Mouse (Mus musculus) MN1 (cell line): ENCODE results near the gene Supt5.
"Not testable (repeated sequence)": the region's sequence is repeated elsewhere in the genome, so short reads cannot be mapped to it uniquely, and the experiment has no call there.

ENCODE experiments used
- DNase-seq: peaks from one replicate; pipeline ENCODE4 v3.0.0-alpha.2; 2016; ENCODE audit warnings: low spot score

Gene Supt5

DNA sequence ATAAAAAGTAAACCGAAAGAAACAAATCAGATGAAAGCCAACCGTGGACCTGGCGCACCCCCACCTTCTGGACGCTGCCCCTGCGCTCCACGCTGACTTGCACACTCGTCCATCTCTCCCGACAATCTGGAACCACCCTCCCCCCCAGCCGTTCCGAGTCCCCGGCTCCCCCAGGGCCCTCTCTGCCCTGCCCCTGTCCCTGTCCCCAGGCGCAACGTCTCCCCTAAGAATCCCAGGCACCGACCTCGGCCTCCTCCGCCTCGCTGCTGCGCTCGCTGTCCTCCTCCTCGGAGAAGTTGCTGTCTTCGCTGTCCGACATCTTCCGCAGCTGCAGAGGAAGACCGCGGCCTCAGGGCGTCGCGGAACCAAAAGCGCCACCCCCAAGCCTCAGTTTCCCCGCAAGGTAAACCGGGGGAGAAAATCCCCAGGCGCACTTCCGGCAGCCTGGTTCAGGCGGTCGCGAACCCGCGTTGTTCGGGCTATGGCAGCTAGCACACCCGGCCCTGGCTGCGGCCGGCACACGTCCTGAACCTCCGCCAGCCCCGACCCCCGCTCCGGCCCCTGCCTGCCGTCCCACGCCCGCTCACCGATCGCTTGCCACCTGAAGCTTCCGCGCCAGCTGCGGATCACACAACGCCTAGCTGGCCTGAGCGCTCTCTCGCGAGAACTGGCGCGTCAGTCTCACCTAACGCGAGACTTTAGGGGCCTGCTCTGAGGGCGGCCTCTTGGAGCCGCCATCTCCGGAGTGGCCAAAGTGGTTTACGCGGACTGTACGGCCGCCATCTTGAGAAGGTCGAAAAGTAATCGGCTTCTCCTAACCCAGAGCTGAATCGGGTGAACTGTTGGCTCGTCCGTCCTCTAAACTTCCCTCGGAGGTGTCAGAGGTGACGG is at the start of gene Supt5:
Gene Supt5, minus strand, starts transcription at position 639 of the 891 bp plus-strand sequence.
- peak; percentile 99 for DNase-seq

DNA sequence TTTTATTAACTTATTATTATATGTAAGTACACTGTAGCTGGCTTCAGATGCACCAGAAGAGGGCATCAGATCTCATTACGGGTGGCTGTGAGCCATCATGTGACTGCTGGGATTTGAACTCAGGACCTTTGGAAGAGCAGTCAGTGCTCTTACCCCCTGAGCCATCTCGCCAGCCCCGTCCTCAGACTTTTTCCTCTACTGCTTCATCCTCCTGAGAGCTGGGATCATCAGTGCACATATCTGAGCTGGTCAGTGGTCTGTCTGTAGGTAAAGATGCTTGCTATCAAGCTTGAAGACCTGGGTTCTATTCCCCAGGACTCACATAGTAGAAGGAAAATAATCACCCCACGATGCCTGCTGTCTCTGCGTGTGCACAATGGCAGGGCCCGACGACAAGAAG is 48.8 kb upstream of the Supt5 start:
- DNase-seq: not testable (repeated sequence)

DNA sequence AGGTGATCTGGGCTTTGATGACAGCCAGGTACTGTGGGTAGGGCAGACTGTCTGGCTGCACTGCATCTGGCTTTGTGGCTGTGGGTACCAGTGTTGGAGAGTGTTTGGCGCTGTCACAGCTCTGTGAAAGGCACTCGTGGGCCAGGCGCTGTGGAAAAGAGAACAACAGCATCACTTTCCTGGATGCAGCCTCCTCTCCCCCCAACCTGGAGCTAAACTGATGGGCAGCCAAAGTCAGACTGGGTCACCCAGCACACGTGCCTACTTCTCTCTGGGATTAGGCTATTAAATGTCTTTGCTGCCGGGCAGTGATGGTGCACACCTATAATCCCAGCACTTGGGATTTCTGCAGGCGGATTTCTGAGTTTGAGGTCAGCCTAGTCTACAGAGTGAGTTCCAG is 48.3 kb upstream of the Supt5 start:
- not testable (repeated sequence) for DNase-seq

DNA sequence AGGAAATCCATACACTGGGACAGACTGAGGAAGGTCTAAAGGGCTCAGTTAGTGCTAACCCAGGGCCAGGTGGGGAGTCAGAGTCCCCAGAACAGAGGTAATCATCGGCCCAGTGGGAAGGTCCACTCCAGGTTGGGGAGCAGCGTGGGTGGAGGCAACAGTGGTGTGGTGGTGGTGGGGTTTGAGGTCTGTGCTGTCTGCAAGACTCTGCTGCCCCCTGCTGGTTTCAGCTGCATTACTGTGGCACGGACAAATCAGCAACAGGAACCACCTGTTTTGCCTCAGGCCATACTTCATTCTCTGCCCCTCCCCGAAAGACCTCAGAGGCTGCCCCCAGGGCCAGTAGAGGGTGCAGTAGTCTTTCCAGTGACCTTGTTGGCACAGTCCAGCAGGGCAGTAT is 47.9 kb upstream of the Supt5 start:
- DNase-seq: peak; percentile 84

DNA sequence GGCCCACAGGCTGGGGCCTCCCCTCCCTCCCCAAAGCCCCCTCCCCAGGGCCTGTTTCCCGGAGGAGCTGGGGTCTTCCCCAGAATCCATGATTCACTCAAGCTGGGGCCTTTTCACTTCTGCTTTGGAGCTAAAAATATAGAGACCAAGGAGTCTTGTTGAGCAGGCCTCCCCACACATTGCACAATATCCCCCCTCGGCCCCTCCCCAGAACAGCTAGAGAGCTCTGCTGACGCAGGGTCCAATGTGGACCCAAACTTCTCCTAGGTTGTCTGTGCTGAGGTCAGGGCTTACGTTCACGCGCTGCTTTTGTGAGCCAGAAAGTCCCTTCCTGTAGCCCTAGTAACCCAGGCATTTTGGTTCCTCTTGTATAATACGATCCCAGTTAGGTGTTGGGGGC is 47.5 kb upstream of the Supt5 start:
- DNase-seq: no peak

DNA sequence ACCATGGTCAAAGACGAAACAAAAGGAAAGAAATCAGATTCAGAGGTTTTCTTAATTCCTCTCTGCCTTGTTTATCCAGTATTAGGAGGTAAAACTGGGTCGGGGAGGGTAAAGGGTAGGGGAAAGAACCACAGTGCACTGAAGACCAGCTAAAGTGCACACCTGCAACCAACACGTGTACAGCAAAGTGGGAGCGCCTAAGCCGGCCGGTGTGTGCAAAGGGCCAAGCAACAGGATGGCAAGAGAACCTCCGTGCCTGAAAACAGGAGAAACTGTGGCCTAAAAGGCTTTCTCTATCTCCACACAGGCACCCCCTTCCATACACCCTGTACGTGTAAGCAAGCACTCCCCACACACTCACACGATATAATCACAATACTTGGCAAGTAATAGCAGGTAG is 46.6 kb upstream of the Supt5 start:
- no peak for DNase-seq

DNA sequence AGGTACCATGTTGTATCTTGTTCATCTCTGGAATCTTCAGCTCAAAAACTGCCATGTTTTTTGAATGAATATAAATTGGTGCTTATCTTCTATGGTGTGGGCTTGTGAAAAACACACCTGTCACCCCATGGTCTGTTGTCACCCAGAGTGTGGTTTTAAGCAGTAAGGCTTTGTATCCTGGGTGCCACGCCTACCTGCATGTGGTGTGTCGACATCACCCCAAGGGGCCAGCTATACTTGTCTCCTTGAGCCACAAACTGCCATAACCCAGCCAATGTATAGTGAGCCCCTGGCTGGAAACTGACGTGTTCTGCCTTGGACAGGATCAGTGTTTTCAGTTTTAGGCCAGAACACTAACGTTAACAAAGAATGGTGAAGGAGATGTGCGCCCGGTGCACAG is 45.6 kb upstream of the Supt5 start:
- no peak for DNase-seq

DNA sequence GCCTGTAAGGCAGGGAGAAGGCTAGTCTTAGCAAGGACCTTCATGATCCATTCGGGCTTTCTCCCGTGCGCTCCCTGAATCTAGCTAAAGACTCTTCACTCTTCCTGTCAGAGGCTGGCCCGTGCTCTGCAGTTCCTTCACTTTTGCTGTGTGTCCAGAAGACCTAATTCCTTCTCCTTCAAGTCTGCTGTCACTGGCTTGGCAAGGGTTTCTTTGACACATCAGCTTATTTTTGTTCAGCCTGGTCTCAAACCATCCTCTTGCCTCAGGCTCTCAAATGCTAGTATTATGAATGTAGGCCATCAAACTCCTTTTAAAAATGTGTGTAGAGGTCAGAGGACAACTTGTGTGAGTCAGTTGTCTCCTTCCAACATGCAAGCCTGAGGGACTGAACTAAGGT is 45.1 kb upstream of the Supt5 start:
- no peak for DNase-seq

DNA sequence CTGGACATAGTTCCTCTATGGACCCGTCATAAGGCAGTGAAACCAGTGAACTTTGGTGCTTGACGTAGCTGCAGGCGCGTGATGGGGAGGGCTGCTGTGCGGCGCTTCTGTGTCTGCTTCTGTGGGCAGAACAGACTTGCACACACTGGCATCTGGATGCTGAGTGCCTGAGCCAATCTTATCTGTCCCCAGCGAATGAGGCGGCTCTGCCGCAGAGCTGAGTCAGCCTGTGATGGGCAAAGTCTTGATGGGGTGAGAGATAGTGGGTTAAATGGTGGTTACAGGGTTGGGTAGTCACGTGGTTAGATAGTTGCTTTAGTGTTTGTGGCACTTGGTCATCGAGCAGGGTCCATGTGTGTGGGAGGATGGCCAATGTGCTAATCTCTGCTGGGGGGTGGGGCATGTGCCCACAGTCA is 44.4 kb upstream of the Supt5 start:
- peak; percentile 87 for DNase-seq

DNA sequence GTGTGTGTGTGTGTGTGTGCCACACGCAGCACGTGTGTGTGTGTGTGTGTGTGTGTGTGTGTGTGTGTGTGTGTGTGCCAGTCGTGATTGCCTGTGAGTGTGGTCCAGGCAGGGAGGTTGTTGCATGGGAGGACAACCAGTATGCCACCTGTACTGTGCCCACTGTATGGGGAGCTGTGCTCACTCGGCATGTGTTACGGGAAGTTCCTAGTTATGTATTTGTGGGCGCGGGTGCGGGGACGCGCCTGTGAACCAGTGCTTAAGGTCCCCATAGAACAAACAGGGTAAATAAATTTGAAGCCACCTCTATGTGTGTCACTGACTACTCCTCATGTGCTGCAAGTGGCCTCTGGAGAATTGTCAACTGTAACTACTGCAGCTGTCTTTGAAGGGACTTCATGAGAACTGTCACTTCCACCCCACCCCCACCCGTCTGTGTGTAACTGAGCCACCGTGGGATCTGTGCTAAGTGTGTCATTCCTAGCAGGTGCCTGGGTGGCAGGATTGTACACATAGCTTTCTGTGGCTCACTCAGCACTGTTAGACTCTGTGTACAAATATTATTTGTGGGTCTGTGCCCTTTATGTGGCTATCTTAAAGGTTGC is 43.9 kb upstream of the Supt5 start:
- peak; percentile 34 for DNase-seq

DNA sequence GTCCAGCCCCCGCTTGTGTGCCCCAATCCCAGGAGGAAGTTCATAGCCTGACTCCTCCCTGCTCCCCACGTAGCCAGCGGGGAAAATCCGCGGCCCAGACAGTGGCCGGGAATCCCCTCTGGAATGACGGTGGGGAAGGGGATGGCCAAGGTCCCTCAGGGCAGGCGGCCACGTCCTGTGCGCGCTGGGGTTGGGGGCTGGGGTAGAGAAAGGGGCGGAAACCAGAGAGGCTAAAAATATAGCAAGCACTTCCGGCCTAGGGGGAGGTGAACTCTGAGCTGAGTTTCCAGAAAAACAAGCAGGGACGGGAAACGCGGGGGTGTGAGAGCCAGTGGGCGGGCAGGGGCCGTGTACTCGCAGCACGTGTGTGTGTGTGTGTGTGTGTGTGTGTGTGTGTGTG is 43.4 kb upstream of the Supt5 start:
- DNase-seq: peak; percentile 77

DNA sequence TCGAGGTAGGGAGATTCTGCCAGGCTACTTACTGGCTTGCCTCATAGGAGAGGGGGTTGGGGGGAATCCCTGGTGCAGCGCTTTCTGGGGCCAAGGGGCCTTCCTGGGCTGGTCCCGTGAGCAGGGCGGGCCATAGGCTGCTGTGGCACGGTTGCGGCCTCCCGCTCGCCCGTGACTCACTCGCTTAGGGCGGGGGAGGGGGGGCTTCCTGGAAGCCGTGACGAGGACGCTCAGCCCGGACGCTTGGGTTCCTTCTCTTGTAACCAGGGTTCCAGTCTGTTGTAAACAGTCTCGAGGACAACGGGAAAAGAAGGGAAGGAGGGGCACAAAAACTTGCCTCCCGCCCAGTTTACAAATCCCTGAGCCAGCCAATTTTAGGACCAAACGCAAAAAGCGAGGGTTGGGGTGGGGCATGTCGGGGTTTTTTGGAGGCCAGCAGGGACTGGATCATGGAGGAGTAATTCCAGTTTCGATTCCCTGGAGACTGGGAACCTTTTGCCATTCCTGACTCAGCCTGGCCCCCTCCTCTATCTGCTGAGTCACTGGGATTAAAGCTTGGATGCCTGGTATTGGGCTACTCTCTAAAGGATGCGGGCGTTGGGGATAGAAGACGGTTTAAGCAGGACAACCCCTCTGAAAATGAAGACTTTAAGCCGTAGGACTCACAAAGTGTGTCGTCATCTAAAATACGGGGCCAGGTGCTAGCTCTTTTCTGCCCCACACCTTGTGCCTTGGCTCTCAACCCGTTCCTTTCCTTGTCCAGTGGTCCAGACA is 42.7 kb upstream of the Supt5 start:
- peak; percentile 90 for DNase-seq

DNA sequence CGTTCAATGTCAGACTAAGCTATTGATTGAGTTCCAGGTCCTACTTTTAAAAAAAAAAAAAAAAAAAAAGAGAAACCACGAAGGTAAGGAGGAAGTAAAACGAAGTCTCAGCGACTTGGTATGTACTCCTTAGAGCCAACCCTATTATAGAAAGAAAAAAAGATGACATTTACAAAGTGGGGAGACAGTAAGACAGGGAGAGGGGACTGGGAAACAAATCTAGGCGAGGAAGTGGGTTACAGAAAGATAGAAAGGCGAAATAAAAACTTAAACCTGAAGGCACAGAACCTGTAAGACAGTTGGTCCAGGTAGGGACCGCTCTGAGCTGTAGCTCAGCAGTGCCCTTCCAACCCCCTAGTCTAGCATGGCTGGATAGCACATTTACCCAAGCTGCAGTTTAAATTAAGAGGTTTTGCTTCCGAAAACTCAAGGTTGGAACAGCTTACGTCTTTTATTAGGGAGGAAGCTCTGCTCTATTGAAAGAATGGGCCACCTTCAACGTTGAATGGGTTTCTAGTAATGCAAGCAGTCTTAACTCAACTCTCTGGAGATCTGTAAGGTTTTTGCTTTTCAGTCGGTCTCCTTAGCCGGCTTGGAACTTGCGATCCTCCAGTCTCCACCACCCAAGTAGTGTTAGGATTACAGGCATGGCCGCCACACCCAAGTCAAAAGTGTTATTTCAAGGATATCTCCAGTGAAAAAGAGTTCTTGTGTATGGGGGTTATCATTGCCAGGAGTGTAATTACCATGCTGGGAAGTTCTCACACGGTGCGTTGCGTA is 41.9 kb upstream of the Supt5 start, which contains the start of gene Zfp36:
Gene Zfp36, minus strand, starts transcription at position 17 of the 780 bp plus-strand sequence.
- DNase-seq: no peak

DNA sequence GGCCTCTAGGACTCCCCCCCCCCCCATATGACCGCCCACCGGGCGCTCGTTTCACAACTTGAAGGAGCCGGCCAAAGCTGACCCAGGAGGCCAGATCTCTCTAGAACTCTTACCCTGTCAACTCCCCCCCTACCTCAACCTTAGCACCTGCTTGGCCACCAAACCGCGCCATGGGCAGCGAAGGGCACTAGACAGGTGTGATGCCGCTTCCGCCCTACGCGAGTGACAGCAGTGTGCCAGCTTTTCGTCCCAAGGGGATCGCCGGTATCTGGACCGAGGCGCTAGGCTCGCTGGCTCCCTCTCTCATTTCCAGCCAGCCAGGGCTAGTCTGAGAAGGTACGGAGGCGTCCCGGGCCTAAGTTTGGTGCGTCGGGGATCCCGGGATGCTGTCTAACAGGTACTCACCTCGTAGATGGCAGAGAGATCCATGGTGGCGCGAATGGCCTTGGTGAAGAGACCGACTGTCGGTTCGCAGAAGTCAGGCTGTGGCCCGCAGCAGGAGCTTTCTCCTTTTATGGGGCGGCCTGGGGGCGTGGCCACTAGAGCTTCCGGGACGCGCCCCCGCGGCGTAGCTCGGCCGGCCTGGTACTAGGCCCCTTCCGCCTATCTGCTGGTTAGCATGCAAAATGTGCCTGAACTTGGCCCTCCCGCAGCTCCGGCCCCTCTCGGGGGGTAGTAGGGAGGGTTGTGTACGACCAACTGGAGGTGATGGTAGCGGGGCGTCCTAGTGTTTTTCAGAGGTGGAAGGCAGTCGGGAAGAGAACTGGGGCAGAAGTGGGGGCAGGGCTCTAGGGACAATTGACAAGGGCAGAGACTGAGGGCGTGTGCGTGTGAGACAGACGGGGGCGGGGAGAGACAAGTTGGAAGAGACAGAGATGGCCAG is 40.5 kb upstream of the Supt5 start:
- DNase-seq: peak; percentile 88

DNA sequence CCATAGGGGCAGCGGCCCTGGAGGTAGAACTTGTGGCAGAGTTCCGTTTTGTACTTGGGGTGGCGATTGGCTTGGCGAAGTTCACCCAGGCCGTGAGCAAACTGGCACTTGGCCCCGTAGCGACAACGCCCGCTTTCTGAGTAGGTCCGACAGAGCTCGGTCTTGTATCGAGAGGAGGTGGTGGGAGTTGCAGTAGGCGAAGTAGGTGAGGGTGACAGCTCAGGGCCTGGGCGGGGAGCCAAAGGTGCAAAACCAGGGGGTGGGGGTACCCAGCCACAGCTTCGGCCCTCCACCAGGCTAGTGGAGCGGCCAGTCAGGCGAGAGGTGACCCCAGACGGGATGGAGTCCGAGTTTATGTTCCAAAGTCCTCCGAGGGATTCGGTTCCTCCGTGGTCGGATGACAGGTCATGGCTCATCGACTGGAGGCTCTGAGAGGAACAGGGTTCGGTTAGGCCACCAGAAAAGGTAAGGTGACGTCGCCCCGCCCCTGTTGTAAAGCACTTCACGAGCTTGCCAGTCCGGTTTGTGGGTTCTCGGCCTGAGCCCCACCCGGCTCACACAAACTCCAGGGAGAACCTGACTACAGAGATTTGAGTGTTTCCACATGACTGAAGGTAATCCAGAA is 39.6 kb upstream of the Supt5 start:
- DNase-seq: no peak

DNA sequence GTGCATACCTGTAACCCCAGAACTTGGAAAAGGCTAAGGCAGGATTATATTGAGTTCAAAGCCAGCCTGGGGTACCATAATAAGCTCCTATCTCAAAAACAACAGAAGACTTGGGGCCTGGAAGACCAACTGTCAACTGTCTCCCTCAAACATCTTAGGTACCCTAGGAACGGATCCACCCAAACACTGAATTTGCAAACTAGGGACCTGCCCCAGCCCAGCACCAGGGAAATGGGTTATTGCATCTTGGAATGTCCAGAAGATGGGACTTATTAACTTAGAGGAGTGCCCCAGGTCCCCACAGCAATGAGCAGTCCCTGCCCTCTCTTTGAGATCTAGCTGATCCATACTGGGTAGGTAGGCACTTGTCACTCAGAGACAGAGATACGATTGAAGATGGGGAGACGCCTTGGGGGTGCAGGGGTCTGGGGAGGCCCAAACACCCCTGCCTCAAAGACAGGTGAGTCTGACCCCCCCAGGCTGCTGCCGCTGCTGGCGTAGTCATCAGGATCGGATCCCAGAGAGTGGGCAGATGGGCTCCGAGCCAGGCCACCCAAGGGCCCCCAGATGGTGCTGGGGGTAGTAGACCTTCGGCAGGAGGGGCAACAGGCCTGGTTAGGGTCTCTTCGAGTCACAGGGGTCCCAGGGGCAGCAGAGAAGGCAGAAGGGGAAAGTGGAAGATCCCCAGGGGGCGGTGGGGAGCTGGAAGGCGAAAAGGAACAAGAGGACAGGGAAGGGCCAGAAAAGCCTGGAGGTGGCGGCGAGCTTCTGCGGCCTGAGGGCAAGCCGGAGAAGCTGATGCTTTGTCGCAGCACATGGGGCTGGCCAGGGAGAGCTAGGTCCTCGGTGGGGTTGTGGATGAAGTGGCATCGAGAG is 38.9 kb upstream of the Supt5 start:
- DNase-seq: no peak

DNA sequence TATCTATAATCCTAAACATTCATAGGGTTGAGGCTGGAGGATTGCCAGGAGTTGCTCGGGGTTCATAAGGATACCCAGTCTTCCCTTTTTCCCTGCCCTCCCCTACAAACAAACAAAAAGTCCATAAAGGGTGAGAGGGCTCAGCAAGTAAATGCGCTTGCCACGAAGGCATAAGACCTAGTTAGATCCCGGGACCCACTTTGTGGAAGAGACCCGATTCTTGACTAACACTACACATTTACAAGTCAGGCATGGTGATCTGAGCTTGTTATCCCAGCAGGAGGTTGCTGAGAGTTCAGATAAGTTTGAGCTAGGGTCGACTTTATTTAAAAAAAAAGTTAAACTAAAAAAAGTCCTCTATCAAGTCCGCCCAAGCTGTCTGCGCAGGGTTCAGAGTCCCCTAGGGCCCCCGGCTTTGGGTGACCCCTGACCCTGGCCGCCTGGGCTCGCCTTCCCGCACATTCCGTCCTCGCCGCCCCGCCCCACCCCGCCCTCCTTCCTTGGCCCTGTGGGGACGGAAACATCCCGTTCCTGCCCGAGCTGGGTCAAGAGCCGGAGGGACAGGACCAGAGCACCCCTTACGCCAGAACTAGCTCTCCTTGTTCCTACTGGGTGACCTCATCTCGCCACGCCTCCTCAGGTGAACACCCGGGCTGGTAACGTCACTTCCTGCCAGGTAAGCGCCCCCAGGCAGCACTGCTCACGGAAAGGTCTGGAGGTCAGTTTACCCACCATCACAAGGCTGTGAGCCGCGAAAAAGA is 37.6 kb upstream of the Supt5 start:
- DNase-seq: no peak

DNA sequence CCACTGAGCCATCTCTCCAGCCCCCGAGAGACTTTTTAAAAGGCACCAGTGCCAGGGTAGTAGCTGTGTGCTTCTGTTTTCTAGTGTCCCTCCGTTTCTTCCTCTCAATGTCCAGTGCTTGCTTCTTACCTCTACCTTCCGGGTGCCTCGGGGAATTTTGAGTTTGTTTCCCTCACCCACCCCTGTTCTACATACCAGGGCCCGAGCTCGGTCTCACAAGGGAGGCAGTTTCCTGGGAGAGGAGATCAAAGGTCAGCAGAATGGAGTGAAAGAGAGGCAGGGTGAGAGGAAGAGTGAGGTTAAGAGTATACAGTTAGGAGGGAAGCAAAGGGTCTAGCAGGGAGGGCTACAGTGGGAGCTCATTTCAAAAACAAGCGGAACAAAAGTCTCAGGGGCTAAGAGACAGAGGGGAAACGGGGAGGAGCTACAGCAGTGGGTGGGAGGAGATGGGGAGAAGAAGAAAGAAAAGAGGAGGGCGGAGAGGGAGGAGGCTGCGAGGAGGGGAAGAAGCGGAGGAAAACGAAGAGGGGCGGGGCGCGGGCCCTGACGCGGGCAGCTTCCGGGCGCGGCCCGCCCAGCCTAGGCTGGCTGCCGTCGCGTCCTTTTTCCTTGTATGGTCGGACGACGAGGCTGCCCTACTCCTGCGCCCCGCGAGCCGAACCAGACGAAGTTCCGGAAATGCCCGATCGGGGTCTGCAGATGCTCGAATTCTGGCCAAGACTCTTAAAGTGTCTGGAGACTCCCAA is 36.8 kb upstream of the Supt5 start:
- peak; percentile 85 for DNase-seq
